Mouse (Mus musculus) lung, postnatal 4 days (tissue): ENCODE measurements around the gene Tars2.

Experiments
- DNase-seq, 2 experiments: peaks; one replicate each; pipeline ENCODE4 v3.0.0; 2021

The Tars2 gene

DNA sequence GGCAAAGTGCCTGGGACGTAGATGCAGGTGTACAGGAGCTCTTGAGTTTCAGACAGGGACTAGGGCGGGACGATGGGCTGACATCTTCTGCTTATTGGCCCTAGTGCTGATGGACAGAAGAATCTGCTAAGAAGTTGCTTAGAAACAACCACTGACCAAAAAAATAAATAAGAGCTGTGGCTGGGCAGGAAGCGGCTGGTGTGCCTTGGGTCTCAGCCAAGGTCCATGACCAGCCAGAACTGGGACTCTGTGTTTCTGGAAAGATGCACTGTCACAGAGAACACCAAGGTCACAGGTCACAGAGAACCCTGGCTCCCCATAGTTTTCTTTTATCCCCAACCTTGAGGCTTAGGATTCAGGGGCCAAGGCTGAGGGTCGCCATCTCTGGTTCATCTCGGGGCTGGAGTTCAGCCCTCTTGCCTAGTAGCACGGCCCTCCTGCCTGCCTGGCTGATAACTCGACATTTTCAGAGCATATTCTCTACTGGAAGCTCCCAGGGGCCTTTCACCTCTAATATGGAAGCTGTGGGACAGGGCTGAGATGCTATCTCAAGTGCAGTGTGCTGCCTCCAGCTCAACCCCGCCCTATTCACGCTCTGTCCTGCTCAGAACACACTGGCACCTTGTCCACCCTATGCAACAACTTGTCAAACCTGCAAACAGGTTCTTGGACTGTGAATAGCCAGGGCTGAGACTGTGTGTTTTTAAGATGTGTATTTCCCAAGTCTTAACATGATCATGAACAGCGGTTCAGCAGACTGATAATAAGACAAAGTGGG, 27.1 kb downstream of the Tars2 start:
- peak; percentile 72 to 88 for DNase-seq

- DNase-seq: no peak
Measured at GRCm38 (mm10) chr3:95732297-95732696, 27.7 kb downstream of the Tars2 start.

DNA sequence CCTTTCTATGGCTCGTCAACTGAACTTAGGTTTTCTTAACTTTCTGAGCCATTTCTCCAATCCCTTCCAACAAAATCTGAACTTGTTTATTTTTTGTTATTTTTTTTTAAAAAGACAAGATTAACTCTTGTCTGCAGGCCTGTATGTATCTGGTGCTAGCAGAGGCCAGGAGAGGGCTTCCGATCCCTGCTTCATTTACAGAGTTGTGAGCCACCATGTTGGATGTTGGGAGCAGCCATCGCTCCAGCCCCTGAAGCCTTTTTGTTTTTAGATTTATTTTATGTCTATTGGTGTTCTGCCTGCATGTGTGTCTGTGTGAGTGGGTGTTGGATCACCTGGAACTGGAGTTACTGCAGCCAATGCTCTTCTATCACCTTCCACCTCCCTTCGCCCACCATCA, 28.2 kb downstream of the Tars2 start:
- DNase-seq: no peak

DNA sequence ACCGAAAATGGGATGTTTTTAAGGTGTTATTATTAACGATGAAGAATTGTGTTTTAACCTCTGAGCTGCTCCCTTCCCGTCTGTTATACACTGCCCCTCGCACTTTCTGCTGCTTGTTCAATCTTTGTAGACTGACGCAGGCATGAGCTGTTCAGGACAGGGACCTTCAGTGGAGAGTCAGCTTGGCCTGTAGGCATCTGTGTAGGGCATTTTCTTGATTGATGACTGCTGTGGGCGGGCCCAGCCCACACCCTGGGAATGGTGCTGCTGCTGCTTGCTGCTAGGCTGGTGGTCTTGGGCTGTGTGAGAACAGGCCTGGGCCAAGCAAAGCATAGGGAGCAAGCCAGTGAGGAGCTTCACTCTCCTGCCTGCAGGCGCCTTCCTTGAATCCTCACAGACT, 29.6 kb downstream of the Tars2 start:
- no peak for DNase-seq

DNA sequence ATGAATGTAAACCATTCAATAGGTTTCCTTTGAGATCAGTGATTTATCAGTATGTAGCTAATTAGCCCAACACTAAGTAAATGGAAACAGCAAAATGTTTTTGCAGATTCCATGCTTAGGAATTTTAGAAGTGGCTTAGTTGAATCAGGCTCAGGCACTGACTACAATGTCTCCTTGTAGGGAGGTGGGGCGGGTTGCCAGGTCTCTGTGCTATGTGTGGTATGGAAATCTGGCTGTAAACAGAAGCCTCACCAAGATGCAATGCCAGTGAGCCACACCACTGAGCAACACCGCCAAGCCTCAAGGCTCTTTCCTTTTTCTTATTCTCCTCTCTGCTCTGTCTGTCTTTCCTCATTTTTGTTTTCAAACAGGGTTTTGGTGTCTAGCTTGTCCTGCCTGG, 31.1 kb downstream of the Tars2 start:
- DNase-seq: peak in 1 of 2 experiments; percentile 39

DNA sequence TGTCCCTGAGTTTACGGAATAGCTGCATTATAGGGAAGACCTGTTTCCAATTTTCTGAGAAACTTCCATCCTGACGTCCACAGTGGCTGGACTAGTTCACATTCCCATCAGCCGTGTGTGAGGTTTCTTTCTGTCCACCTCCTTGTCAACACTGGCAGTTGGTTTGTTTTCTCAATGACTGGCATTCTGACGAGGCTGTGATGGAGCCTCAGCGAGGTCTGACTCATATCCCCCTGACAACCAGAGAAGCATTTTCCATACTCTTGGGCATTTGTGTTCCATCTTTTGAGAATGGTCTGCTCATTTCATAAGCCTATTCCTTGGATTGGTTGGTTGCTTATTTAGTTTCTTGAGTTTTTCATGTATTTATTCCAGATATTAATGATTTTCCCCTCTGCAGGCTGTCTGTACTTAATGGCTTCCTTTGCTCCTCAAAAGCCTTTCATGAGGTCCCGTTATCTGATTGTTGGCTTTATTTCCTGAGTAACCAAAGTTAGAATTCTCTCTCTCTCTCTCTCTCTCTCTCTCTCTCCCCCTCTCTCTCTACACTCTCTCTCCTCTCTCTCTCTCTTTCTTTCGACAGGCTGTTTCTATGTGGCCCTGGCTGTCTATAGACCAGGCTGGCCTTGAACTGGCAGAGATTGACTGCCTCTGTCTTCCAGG, 33.2 kb downstream of the Tars2 start:
- no peak for DNase-seq

- no peak for DNase-seq
Measured at GRCm38 (mm10) chr3:95725863-95726262, 34.1 kb downstream of the Tars2 start.

DNA sequence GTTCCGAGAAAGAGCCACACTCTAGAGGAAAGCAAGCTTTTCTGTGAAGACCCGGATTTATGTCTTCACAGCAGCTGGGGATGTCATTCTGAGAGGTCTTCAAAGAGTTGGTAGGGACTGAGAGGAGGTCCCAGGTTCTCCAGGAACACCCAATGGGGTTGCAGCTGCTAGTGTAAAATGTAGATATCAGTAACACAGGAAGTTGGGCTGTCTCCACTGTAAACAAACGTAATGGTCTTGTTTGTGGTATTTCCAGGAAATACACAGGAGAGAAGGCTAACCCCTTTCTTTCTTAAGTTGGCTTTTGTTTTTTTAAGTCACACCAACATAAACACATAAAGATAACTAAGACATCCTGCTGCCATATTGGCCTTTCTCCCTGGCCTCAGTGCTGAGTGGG, 37.6 kb downstream of the Tars2 start:
- no peak for DNase-seq

GRCm38 (mm10) chr3:95718153-95718552, 41.9 kb downstream of the Tars2 start:
- no peak for DNase-seq

GRCm38 (mm10) chr3:95716075-95716474, 43.9 kb downstream of the Tars2 start:
- no peak for DNase-seq

DNA sequence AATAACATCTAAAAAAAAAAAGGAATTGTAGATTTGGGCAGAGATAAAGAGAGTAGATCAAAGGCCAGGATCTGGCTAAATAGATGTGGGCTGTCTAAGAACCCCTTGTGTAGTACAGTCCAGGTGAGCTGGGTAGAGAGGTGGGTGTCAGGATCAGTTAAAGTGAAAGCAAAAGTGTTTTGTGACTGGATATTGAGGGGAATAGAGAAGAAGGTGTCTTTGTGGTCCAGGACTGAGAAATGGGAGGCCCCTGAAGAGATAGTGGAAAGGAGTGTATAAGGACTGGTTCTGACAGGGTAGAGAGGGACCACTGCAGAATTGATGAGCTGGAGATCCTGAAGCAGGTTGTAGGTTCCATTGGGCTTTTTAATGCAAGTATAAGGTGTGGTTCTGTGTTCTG, 50.0 kb downstream of the Tars2 start:
- DNase-seq: no peak

- no peak for DNase-seq
Measured at GRCm38 (mm10) chr3:95709044-95709443, 51.0 kb downstream of the Tars2 start.

DNA sequence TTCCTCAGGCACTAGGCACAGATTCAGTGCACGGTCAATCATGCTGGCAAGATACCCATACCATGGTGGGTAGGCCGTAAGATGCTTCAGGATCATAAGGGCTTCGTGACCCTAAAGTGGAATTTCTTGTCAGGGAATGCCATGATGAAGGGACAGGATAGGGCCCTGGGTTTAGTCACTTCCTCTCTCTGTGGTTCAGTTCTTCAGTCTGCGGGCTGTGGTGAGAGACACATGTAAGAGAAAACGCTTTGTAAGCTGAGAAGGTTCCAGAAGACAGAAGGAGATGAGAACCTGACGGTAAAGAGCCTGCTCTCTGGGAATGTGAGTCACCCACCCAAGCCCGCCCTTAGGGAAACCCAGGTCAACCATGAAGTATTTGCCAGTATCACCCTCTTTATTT, 52.5 kb downstream of the Tars2 start:
- no peak for DNase-seq

DNA sequence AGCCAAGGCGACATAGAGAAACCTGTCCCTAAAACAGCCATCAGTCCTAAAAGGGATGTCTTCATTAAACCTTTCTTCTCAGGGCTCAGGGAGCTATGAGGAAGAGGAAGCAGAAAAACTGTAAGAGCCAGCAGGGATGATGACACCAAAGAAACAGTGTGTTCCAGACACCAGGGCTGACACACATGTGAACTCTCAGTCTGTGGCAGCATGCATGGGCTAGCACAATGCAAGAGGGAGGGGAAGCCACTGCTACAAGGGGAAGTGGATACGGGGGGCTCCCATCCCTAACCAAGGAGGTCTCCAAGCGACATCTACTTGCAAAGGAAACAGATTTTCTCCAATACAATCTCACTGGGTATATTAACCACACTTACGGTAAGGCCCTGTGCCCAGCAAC, 53.7 kb downstream of the Tars2 start:
- DNase-seq: no peak

- DNase-seq: no peak
Measured at GRCm38 (mm10) chr3:95704612-95705011, 55.4 kb downstream of the Tars2 start.

DNA sequence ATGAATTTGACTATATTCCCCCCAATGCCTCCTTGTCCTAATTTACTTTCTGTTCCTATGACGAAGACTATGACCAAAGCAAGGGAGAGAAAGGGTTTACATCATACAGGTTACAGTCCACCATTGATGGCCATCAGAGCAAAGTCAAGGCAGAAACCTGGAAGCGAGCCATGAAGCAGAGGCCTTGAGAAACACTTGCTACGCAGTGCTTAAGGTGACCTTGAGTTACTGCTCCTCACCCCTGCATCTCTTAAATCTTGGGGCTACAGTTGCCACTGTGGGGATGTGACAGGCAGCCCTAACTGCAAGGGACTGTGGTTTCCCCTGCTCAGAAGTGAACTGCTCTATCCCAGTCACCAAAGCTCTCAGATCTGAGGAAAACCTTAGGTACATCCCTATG, 56.7 kb downstream of the Tars2 start:
- no peak for DNase-seq

DNA sequence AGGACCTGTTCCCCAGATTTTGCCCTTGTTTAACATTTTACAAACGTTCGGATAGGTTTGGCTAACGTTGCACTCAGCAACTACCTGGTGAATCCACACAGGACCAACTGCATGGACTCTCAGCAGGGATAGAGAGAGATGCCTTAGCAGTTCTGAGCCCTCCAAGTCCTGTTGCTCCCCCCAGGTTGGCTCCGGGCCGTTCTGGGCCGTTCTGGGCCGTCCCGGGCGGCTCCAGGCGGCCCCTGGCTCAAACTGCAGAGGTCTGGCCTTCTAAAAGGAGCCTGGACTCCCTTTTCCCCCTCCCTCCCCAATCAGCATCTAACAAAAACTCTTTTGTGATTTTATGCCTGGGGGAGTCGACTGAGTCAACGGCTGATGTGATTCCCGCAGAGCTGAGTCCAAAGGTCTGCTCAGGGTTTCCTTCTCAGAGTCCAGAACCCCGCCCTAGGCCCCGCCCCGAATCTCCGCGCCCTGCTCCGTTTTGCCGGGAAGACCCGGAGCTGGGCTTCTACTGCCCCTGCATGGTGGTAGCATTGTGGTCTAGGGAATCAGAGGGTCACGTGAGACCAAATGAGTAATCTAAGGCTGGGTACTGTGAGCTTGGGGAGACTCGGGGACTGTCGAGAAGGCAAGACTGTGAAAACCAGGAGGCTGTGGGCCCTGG, 58.0 kb downstream of the Tars2 start:
- DNase-seq: peak; percentile 86 to 88

DNA sequence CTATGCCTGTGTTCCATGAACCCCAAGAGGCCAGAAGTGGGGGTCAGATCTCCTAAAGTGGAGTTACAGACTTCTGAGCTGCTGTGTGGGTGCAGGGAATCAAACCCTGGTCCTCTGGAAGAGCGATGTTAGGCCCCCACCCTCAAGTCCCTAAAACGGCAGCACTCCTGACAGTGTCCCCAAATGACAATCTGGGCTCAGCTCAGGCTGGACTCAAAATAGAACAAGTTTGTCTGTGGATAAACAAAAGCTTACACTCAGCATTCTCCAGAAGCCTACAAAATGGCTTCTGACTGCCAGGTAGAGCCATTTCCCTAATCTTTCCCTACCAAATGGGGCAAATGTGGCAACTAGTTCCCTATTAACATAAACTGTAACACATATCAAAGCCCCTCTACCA, 58.9 kb downstream of the Tars2 start:
- no peak for DNase-seq

- DNase-seq: no peak
Measured at GRCm38 (mm10) chr3:95700233-95700681, 59.7 kb downstream of the Tars2 start.

GRCm38 (mm10) chr3:95698286-95698685, 61.7 kb downstream of the Tars2 start:
- DNase-seq: no peak

- peak in 1 of 2 experiments; percentile 70 for DNase-seq
Measured at GRCm38 (mm10) chr3:95696360-95696759, 63.6 kb downstream of the Tars2 start.

GRCm38 (mm10) chr3:95695796-95696195, 64.2 kb downstream of the Tars2 start:
- no peak for DNase-seq

GRCm38 (mm10) chr3:95694808-95695703, 65.0 kb downstream of the Tars2 start:
- DNase-seq: no peak
